Mouse (Mus musculus): ENCODE measurements around the gene Rapgef4.

DNA sequence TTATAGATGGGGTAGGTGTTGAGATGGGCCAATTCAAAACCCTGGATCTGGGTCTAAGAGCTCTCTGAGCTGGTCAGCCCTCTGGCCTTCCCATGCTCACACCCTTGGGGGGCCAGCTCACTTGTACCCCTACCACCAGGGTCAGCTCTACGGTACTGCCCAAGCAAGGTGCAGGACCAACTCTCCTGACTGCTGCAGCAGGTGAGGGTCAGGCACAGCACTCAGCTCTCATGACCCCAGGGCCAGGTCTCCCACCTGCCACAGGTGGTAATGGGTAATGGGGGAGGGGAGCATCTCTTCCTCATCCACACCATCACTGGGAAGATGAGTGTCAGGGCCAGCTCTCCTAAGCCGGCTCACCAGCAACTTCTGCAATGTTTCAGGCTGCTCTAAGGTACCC, 17.5 kb downstream of the Rapgef4 start:
- TF ChIP-seq CTCF (IDR thresholded peaks at IDR 0.05; ENCODE audit: borderline replicate concordance, insufficient read depth, low read depth, low read length) (no peak), POLR2A (IDR thresholded peaks at IDR 0.05; ENCODE audit: borderline replicate concordance, insufficient read depth, low read length) (no peak)
